Mouse (Mus musculus): ENCODE results near the gene Ceacam12.
"Not testable (repeated sequence)": the region's sequence is repeated elsewhere in the genome, so short reads cannot be mapped to it uniquely, and the experiment has no call there.

Ceacam12 gene

GRCm38 (mm10) chr7:18065629-18066028, at the start of gene Ceacam12:
Ceacam12 (plus strand) TSS chr7:18065929.
- no peak for DNase-seq

DNA sequence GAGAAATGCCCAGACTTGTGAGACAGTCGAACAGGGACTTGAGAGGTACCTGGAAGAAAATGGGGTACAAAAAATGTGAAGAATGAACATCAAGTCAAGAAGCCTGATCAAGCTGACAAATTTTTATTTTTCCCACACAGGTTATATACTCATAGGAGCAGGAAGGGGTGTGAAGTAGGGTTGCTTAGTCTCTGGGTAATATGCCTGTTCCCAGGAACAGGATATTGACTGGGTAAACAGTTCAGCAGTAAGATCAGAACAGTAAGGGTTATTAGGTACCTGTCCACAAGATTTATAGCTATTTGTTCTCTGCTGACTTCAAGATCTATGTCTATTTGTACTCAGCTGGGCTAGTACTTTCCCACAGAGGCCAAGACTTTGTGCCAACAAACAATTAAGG, 8.1 kb downstream of the Ceacam12 start:
- DNase-seq = not testable (repeated sequence)

DNA sequence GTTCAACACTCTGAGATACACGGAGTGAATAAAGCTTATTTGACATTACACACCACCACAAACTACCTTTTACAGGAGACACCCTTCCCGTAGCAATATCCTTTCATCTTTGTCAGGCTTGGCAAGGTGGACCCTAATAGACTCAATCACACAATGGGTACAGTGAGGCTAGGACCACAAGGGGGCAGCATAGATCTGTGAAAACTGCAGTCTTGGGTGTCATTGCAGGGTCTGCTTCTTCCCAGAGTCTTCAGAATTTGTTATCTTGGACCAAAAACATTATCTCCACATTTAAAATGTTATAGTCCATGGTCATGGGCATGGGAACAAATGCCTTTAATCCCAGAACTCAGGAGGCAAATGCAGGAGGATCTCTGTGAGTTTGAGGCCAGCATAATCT, 35.1 kb downstream of the Ceacam12 start:
- no peak for DNase-seq
